Mouse (Mus musculus): ENCODE measurements around the gene Olfr764-ps1. TPM values are rescaled to one million over a fixed set of nuclear protein-coding genes. Genes with fewer than 3 reads are reported as not detected.

Olfr764-ps1 gene
- not detected in 4 replicates for total RNA-seq (2023; ENCODE audit: inconsistent age)

GRCm38 (mm10) chr10:129039796-129040195, at the start of gene Olfr764-ps1:
Gene Olfr764-ps1 (minus strand): TSS chr10:129039896.

GRCm38 (mm10) chr10:129082810-129083209, 43.1 kb upstream of the Olfr764-ps1 start, which contains the start of gene Olfr767:
Gene Olfr767 (minus strand): TSS chr10:129082910.

GRCm38 (mm10) chr10:129068877-129069276, 29.2 kb upstream of the Olfr764-ps1 start, which contains the start of gene Olfr766-ps1:
Gene Olfr766-ps1 (minus strand): TSS chr10:129068977.

GRCm38 (mm10) chr10:129049898-129050297, 10.2 kb upstream of the Olfr764-ps1 start, which contains the start of gene Olfr765:
Gene Olfr765 (minus strand): TSS chr10:129049998.

GRCm38 (mm10) chr10:129010288-129010841, 29.3 kb downstream of the Olfr764-ps1 start, which contains the start of gene Olfr763:
Gene Olfr763 (plus strand): TSS chr10:129010791.

GRCm38 (mm10) chr10:128989131-128989530, 50.6 kb downstream of the Olfr764-ps1 start, which contains the start of gene Olfr9:
Gene Olfr9 (plus strand): TSS chr10:128989431.

Other genes starting within 250 kb of the Olfr764-ps1 start
- gene Mmp19, start 249.0 kb downstream of the Olfr764-ps1 start, total RNA-seq (2023; ENCODE audit: inconsistent age), result 0.22 to 0.45 TPM in 2 of 4 replicates, not detected in the others
- gene Dnajc14, start 235.8 kb downstream of the Olfr764-ps1 start, total RNA-seq (2023; ENCODE audit: inconsistent age), result 65.7 to 75.8 TPM (median 70.4 TPM) in 4 replicates
- 12.1 to 19.1 TPM (median 15.0 TPM) in 4 replicates for gene Tmem198b, start 235.5 kb downstream of the Olfr764-ps1 start, total RNA-seq (2023; ENCODE audit: inconsistent age)
- 52.3 to 61.0 TPM (median 54.7 TPM) in 4 replicates for gene Sarnp, start 222.6 kb downstream of the Olfr764-ps1 start, total RNA-seq (2023; ENCODE audit: inconsistent age)
- 22.4 to 30.5 TPM (median 24.3 TPM) in 4 replicates for gene Ormdl2, start 218.3 kb downstream of the Olfr764-ps1 start, total RNA-seq (2023; ENCODE audit: inconsistent age)
- gene Gdf11, start 148.2 kb downstream of the Olfr764-ps1 start, total RNA-seq (2023; ENCODE audit: inconsistent age), result 44.2 to 51.2 TPM (median 46.3 TPM) in 4 replicates
- 0.69 to 1.4 TPM (median 0.78 TPM) in 4 replicates for gene Cd63, start 138.9 kb downstream of the Olfr764-ps1 start, total RNA-seq (2023; ENCODE audit: inconsistent age)
- 3.0 to 10.6 TPM (median 5.9 TPM) in 4 replicates for gene Rdh5, start 117.0 kb downstream of the Olfr764-ps1 start, total RNA-seq (2023; ENCODE audit: inconsistent age)
- 63.6 to 81.0 TPM (median 80.3 TPM) in 4 replicates for gene Bloc1s1, start 115.9 kb downstream of the Olfr764-ps1 start, total RNA-seq (2023; ENCODE audit: inconsistent age)
- gene Itga7, start 106.1 kb downstream of the Olfr764-ps1 start, total RNA-seq (2023; ENCODE audit: inconsistent age), result not detected in 4 replicates
- gene Mettl7b, start 78.9 kb downstream of the Olfr764-ps1 start, total RNA-seq (2023; ENCODE audit: inconsistent age), result not detected in 4 replicates
- gene Olfr9, start 50.5 kb downstream of the Olfr764-ps1 start, total RNA-seq (2023; ENCODE audit: inconsistent age), result not detected in 4 replicates
- gene Olfr763, start 29.1 kb downstream of the Olfr764-ps1 start, total RNA-seq (2023; ENCODE audit: inconsistent age), result not detected in 4 replicates
- not detected in 4 replicates for gene Olfr765, start 10.1 kb upstream of the Olfr764-ps1 start, total RNA-seq (2023; ENCODE audit: inconsistent age)
- gene Olfr766-ps1, start 29.1 kb upstream of the Olfr764-ps1 start, total RNA-seq (2023; ENCODE audit: inconsistent age), result not detected in 4 replicates
- gene Olfr767, start 43.0 kb upstream of the Olfr764-ps1 start, total RNA-seq (2023; ENCODE audit: inconsistent age), result not detected in 4 replicates
- not detected in 4 replicates for gene Olfr768, start 59.5 kb upstream of the Olfr764-ps1 start, total RNA-seq (2023; ENCODE audit: inconsistent age)
- gene Olfr769, start 78.0 kb upstream of the Olfr764-ps1 start, total RNA-seq (2023; ENCODE audit: inconsistent age), result not detected in 4 replicates
- gene Olfr770, start 99.1 kb upstream of the Olfr764-ps1 start, total RNA-seq (2023; ENCODE audit: inconsistent age), result not detected in 4 replicates
- not detected in 4 replicates for gene Olfr771, start 124.9 kb upstream of the Olfr764-ps1 start, total RNA-seq (2023; ENCODE audit: inconsistent age)
- gene Olfr772, start 138.0 kb upstream of the Olfr764-ps1 start, total RNA-seq (2023; ENCODE audit: inconsistent age), result not detected in 4 replicates
- gene Olfr773, start 147.5 kb upstream of the Olfr764-ps1 start, total RNA-seq (2023; ENCODE audit: inconsistent age), result not detected in 4 replicates
- not detected in 4 replicates for gene Olfr774, start 196.3 kb upstream of the Olfr764-ps1 start, total RNA-seq (2023; ENCODE audit: inconsistent age)
- 0.24 TPM in 1 of 4 replicates, not detected in the others for gene Olfr775, start 208.5 kb upstream of the Olfr764-ps1 start, total RNA-seq (2023; ENCODE audit: inconsistent age)
- not detected in 4 replicates for gene Olfr776, start 219.2 kb upstream of the Olfr764-ps1 start, total RNA-seq (2023; ENCODE audit: inconsistent age)
- not detected in 4 replicates for gene Olfr777, start 231.6 kb upstream of the Olfr764-ps1 start, total RNA-seq (2023; ENCODE audit: inconsistent age)

Measured in B cell, adult (primary cell).